Mouse (Mus musculus) left cerebral cortex, adult 2 months (tissue): ENCODE data around the gene Creb3l4. TPM values are rescaled to one million over a fixed set of nuclear protein-coding genes. Genes with fewer than 3 reads are reported as not detected.

Experiments used
- DNase-seq, 2 experiments: peaks; one replicate each; pipeline ENCODE4 v3.0.0; 2021 to 2022; ENCODE audit warnings: low spot score in 2 of 2, mixed read lengths in 1 of 2; ENCODE audit errors: extremely low spot score in 1 of 2
- H3K27ac ChIP-seq: fragments of 200-600 bp; 2 replicates; pipeline ENCODE4 v1.8.1; 2022
- H3K4me3 ChIP-seq: fragments of 200-600 bp; 2 replicates; pipeline ENCODE4 v1.8.1; 2022
- CTCF ChIP-seq: fragments of 200-600 bp; IDR thresholded peaks from 2 replicates; pipeline ENCODE4 v1.8.1; 2022; ENCODE audit warnings: antibody characterized with exemption, mild to moderate bottlenecking, moderate library complexity
- intact Hi-C: fragments of 180-260 bp; cut with DNase I; formaldehyde crosslinking; loops from one replicate; pipeline ENCODE4 v1.15.1; 2025
- microRNA-seq, 2 experiments: library from miRNA; unstranded; fragments of <30 nt; microRNA quantifications; one replicate each; pipeline ENCODE4 v1.2.0; 2021
- total RNA-seq, 2 experiments: library from RNA; stranded (reverse); gene quantifications; 2 replicates each; pipeline ENCODE4 v1.2.3; 2021

The Creb3l4 gene
- total RNA-seq, 2 experiments from 2014 or later, result 0.42 to 0.50 TPM

DNA sequence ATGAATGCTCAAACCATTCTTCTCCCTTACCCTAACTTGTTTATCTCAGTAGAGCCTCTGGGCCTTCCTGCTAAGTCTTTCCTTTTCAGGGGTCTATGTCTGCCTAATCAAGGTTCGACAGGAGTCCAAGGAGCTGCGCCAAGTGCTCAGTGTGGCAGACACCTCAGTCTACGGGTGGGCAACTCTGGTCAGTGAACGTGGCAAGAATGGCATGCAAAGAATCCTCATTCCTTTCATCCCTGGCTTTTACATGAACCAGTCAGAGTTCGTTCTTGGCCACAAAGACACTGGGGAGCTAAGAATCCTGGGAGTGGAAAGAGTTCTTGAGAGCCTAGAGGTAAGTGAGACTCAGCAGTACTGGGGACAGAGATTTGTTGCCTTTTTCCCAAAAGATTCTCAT, 39.7 kb downstream of the Creb3l4 start:
- intact Hi-C loops, result no loop called here
- H3K4me3 ChIP-seq, result no peak overlapping the region
- no peak for DNase-seq
- H3K27ac ChIP-seq, result no peak overlapping the region
- no peak for TF ChIP-seq CTCF

- intact Hi-C loops, result no loop called here
- Histone ChIP-seq H3K4me3 (no peak overlapping the region), H3K27ac (no peak overlapping the region)
- TF ChIP-seq CTCF, result no peak
- no peak for DNase-seq
These were observed 40.4 kb downstream of the Creb3l4 start for GRCm38 (mm10) chr3:90202884-90203283.

GRCm38 (mm10) chr3:90197548-90197947, 45.8 kb downstream of the Creb3l4 start:
- DNase-seq, result no peak
- no peak for TF ChIP-seq CTCF
- Histone ChIP-seq H3K4me3 (no peak overlapping the region), H3K27ac (no peak overlapping the region)
- intact Hi-C loops, result no loop called here

GRCm38 (mm10) chr3:90195644-90196043, 47.7 kb downstream of the Creb3l4 start:
- DNase-seq, result no peak
- TF ChIP-seq CTCF, result no peak
- Histone ChIP-seq H3K4me3 (no peak overlapping the region), H3K27ac (no peak overlapping the region)
- intact Hi-C loops, result no loop called here

- TF ChIP-seq CTCF, result no peak
- intact Hi-C loops, result no loop called here
These were observed 48.6 kb downstream of the Creb3l4 start for GRCm38 (mm10) chr3:90194759-90195158.

GRCm38 (mm10) chr3:90190859-90191510, 52.3 kb downstream of the Creb3l4 start:
- no peak for DNase-seq
- intact Hi-C loops, result no loop called here

More at GRCm38 (mm10) chr3:90194759-90195158, 48.6 kb downstream of the Creb3l4 start:
- DNase-seq, result no peak
- Histone ChIP-seq H3K4me3 (no peak overlapping the region), H3K27ac (no peak overlapping the region)

More at GRCm38 (mm10) chr3:90190859-90191510, 52.3 kb downstream of the Creb3l4 start:
- no peak for TF ChIP-seq CTCF
- no peak overlapping the region for H3K27ac ChIP-seq
- no peak overlapping the region for H3K4me3 ChIP-seq

Small RNA genes lying within 50 kb of the gene (microRNA-seq; reads per million reads assigned to microRNA genes)
- gene Mir7012, result 0.49 to 0.96 reads per million in 2 experiments

Other genes starting within 250 kb of the Creb3l4 start
- gene Hax1, start 244.7 kb downstream of the Creb3l4 start, total RNA-seq, result 100 to 1,000 TPM in 1 of 2 experiments, 10 to 100 TPM in 1; 97.6 to 106 TPM
- gene 4933434E20Rik, start 191.9 kb downstream of the Creb3l4 start, total RNA-seq, result 10 to 100 TPM; 95.2 to 98.7 TPM
- gene Ubap2l, start 190.9 kb downstream of the Creb3l4 start, total RNA-seq, result 100 to 1,000 TPM; 180 to 197 TPM
- 100 to 1,000 TPM; 182 to 193 TPM for gene Tpm3, start 170.9 kb downstream of the Creb3l4 start, total RNA-seq
- under 1 TPM; 0.36 to 0.42 TPM for gene Nup210l, start 139.4 kb downstream of the Creb3l4 start, total RNA-seq
- gene Rps27, start 29.9 kb downstream of the Creb3l4 start, total RNA-seq, result 100 to 1,000 TPM; 799 to 888 TPM
- gene Rab13, start 29.8 kb downstream of the Creb3l4 start, total RNA-seq, result 1 to 10 TPM; 7.9 to 8.9 TPM
- 10 to 100 TPM; 43.8 to 49.5 TPM for gene Jtb, start 11.9 kb downstream of the Creb3l4 start, total RNA-seq
- gene Slc39a1, start 4.7 kb upstream of the Creb3l4 start, total RNA-seq, result 10 to 100 TPM; 38.8 to 43.0 TPM
- gene Crtc2, start 10.7 kb upstream of the Creb3l4 start, total RNA-seq, result 10 to 100 TPM; 39.5 to 43.6 TPM
- gene Dennd4b, start 21.7 kb upstream of the Creb3l4 start, total RNA-seq, result 10 to 100 TPM; 35.0 to 36.7 TPM
- 100 to 1,000 TPM in 1 of 2 experiments, 10 to 100 TPM in 1; 93.5 to 103 TPM for gene Gatad2b, start 49.7 kb upstream of the Creb3l4 start, total RNA-seq
- 1 to 10 TPM; 8.1 to 8.3 TPM for gene Slc27a3, start 146.4 kb upstream of the Creb3l4 start, total RNA-seq
- gene Ints3, start 190.1 kb upstream of the Creb3l4 start, total RNA-seq, result 10 to 100 TPM; 62.1 to 65.7 TPM
- 1 to 10 TPM; 3.3 TPM for gene Npr1, start 222.4 kb upstream of the Creb3l4 start, total RNA-seq
- gene Ilf2, start 232.6 kb upstream of the Creb3l4 start, total RNA-seq, result 10 to 100 TPM; 75.1 to 92.3 TPM
- gene Snapin, start 247.5 kb upstream of the Creb3l4 start, total RNA-seq, result 10 to 100 TPM; 48.8 to 50.9 TPM